Mouse (Mus musculus): ENCODE measurements at regions not wholly inside any gene's neighbourhood (a gene's known extent, or its start where the extent isn't known, plus 50 kb on each side); places are given as distances from the start of the nearest gene placed in this dataset.
A peak's percentile ranks its signal among the peaks of the same experiment; 100 is the strongest.

DNA sequence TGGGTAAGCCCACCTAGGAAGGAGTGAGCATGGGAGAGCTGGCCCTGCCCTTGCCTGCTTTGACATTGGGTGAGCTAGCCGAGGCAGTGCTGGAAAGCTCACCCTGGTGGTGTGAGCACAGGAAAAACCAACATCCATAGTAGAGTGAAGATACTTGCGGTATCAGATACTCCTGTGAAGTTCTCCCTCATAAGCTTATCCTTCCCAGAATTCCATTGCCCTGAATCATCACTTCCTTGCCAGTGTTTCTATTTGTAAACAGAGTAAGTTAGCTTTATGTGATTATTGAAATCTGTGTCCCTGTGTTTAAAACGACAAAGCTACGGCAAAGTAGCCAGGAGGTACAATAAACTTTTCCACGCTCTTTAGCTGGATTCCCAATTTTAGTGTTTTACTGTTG lies 93.9 kb upstream of the Cd93 start:
- ATAC-seq (ENCODE audit: low read depth) = no peak
- Histone ChIP-seq H3K4me3 (ENCODE audit: low read length) (no peak overlapping the region), H3K27ac (ENCODE audit: low read length) (no peak overlapping the region), H3K36me3 (ENCODE audit: control insufficient read depth, insufficient read depth, low read length) (no peaks in the 10 kb centered on the region), H3K9me3 (ENCODE audit: control insufficient read depth, low read length) (no peaks in the 10 kb centered on the region), H3K9ac (ENCODE audit: low read length) (no peak overlapping the region), H3K4me1 (replicated peaks; ENCODE audit: control insufficient read depth, insufficient read depth, low read length) (peaks cover 4% of the 10 kb centered on the region; the same call in 1 of the 2 replicates), H3K27me3 (ENCODE audit: control insufficient read depth, insufficient read depth, low read depth, low read length) (no peaks in the 10 kb centered on the region), H3K4me2 (ENCODE audit: low read depth, low read length) (no peak overlapping the region)
- 76% methylated on average over 5 of the region's 5 CpGs for WGBS

DNA sequence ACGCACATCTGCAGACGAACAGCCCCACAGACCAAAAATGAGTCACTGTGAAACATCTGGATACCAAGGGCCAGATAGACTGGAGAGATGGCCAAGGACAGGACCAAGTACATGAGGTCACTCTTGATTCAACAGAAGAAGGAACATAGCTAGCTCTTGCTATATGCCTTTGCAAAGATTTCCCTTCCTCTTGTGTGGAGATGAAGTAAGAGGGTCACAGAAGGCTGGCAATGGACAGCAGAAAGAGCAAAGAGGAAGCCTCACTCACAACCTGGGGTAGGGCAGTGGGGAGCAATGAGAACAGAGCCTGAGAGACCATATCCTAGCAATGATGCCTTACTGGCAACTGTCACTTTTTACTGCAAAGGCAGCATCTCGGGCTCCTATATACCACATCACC lies 93.2 kb upstream of the Cd93 start:
- Histone ChIP-seq H3K4me3 (ENCODE audit: low read length) (no peak overlapping the region), H3K27me3 (ENCODE audit: control insufficient read depth, insufficient read depth, low read depth, low read length) (no peaks in the 10 kb centered on the region), H3K4me1 (replicated peaks; ENCODE audit: control insufficient read depth, insufficient read depth, low read length) (peaks cover 4% of the 10 kb centered on the region; the same call in 1 of the 2 replicates), H3K9ac (ENCODE audit: low read length) (no peak overlapping the region), H3K36me3 (ENCODE audit: control insufficient read depth, insufficient read depth, low read length) (no peaks in the 10 kb centered on the region), H3K9me3 (ENCODE audit: control insufficient read depth, low read length) (no peaks in the 10 kb centered on the region), H3K27ac (ENCODE audit: low read length) (no peak overlapping the region), H3K4me2 (ENCODE audit: low read depth, low read length) (no peak overlapping the region)
- WGBS = 87% methylated on average over 3 of the region's 3 CpGs
- no peak for ATAC-seq (ENCODE audit: low read depth)

DNA sequence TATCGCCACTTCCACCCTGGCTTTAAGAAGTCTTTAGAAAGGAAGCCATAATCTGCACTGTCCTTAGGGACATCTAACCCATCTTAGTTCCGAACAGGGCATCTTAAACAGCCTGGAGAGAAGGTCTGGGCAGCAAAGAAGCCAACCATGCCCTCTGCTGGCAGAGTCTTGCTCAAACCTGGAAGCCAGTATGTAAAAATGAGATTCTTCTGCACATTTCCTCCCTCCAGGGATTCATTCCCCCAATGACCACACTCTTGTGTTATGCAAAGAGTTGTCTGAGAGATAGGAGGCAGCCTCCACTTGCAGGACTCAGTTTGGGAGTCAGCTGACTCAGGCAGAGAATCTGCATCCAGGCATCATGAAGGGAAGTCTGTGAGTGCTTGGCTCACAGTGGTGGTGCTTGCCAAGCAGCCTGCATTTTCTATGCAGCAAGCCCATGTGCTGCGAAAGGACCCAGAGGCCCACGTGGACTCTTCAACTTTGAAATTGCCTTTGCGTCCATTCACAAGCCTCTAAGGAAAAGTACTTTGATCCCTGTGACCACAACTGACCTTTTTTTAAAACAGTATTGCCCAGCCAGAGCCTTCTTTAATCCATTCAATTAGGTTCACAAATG lies 92.3 kb upstream of the Cd93 start:
- WGBS = 56% methylated on average over 5 of the region's 5 CpGs
- peak; percentile 74 for ATAC-seq (ENCODE audit: low read depth)
- no peaks in the 10 kb centered on the region for H3K9me3 ChIP-seq (ENCODE audit: control insufficient read depth, low read length)
- H3K4me1 ChIP-seq (replicated peaks; ENCODE audit: control insufficient read depth, insufficient read depth, low read length) = peaks cover 4% of the 10 kb centered on the region; the same call in 1 of the 2 replicates
- no peak overlapping the region for H3K9ac ChIP-seq (ENCODE audit: low read length)
- H3K4me2 ChIP-seq (ENCODE audit: low read depth, low read length) = no peak overlapping the region
- H3K27me3 ChIP-seq (ENCODE audit: control insufficient read depth, insufficient read depth, low read depth, low read length) = no peaks in the 10 kb centered on the region
- H3K4me3 ChIP-seq (ENCODE audit: low read length) = no peak overlapping the region
- no peak overlapping the region for H3K27ac ChIP-seq (ENCODE audit: low read length)
- no peaks in the 10 kb centered on the region for H3K36me3 ChIP-seq (ENCODE audit: control insufficient read depth, insufficient read depth, low read length)

DNA sequence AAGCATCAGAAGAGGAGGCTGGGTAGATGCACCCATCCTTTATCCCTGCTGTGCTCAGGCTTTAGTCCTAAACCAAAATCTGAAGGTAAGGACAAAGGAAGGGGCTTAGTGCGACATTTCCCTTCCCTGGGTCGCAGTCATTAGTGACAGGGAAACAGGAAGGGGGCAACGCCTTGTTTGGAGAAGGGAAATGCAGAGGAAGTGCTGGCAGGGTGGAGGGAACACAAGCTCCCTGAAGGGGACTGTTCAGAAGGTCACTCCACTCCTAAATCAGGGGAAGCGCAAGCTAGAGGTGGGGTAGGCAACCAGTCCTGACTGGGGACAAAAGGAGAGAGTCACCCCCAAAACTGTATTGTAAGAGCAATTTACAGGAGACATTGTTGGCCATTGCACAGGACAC lies 88.7 kb upstream of the Cd93 start:
- no peaks in the 10 kb centered on the region for H3K9me3 ChIP-seq (ENCODE audit: control insufficient read depth, low read length)
- WGBS = 65% methylated on average over 4 of the region's 4 CpGs
- H3K27me3 ChIP-seq (ENCODE audit: control insufficient read depth, insufficient read depth, low read depth, low read length) = no peaks in the 10 kb centered on the region
- no peak overlapping the region for H3K4me2 ChIP-seq (ENCODE audit: low read depth, low read length)
- H3K27ac ChIP-seq (ENCODE audit: low read length) = peak overlapping the region; percentile 20; the same call in 1 of the 2 replicates
- H3K36me3 ChIP-seq (ENCODE audit: control insufficient read depth, insufficient read depth, low read length) = no peaks in the 10 kb centered on the region
- ATAC-seq (ENCODE audit: low read depth) = peak; percentile 39; the same call in 1 of the 2 replicates
- H3K4me3 ChIP-seq (ENCODE audit: low read length) = no peak overlapping the region
- no peak overlapping the region for H3K9ac ChIP-seq (ENCODE audit: low read length)
- no peaks in the 10 kb centered on the region for H3K4me1 ChIP-seq (replicated peaks; ENCODE audit: control insufficient read depth, insufficient read depth, low read length)

DNA sequence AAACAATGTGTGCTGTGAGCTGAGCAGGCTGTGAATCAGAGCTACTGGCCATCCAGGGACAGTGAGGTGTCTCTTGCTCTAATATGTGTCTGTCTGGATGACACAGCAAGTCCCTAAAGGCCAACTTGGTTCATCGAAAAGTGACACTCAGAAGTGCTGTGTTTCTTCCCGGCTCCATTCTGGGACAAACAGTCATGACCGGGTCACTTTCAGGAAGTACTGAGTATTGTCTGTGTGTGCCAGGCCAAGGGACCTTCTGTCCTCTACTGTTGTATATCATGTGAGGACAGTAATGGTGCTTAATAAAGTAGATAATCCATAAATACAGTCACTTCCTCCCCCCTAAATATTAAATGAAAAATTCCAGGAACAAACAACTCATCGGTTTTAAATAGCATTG lies 87.2 kb upstream of the Cd93 start:
- H3K36me3 ChIP-seq (ENCODE audit: control insufficient read depth, insufficient read depth, low read length) = no peaks in the 10 kb centered on the region
- no peaks in the 10 kb centered on the region for H3K27me3 ChIP-seq (ENCODE audit: control insufficient read depth, insufficient read depth, low read depth, low read length)
- no peaks in the 10 kb centered on the region for H3K9me3 ChIP-seq (ENCODE audit: control insufficient read depth, low read length)
- H3K4me3 ChIP-seq (ENCODE audit: low read length) = no peak overlapping the region
- H3K4me1 ChIP-seq (replicated peaks; ENCODE audit: control insufficient read depth, insufficient read depth, low read length) = no peaks in the 10 kb centered on the region
- H3K9ac ChIP-seq (ENCODE audit: low read length) = no peak overlapping the region
- H3K27ac ChIP-seq (ENCODE audit: low read length) = no peak overlapping the region
- H3K4me2 ChIP-seq (ENCODE audit: low read depth, low read length) = no peak overlapping the region
- WGBS = 52% methylated on average over 4 of the region's 4 CpGs
- no peak for ATAC-seq (ENCODE audit: low read depth)

- Histone ChIP-seq H3K4me3 (ENCODE audit: low read length) (no peak overlapping the region), H3K4me1 (replicated peaks; ENCODE audit: control insufficient read depth, insufficient read depth, low read length) (no peaks in the 10 kb centered on the region), H3K4me2 (ENCODE audit: low read depth, low read length) (no peak overlapping the region), H3K27ac (ENCODE audit: low read length) (no peak overlapping the region), H3K9ac (ENCODE audit: low read length) (no peak overlapping the region), H3K9me3 (ENCODE audit: control insufficient read depth, low read length) (no peaks in the 10 kb centered on the region), H3K27me3 (ENCODE audit: control insufficient read depth, insufficient read depth, low read depth, low read length) (no peaks in the 10 kb centered on the region), H3K36me3 (ENCODE audit: control insufficient read depth, insufficient read depth, low read length) (no peaks in the 10 kb centered on the region)
- no peak for ATAC-seq (ENCODE audit: low read depth)
- WGBS = 42% methylated on average over 2 of the region's 2 CpGs
Observed at GRCm38 (mm10) chr2:148529900-148530299, 86.5 kb upstream of the Cd93 start.

DNA sequence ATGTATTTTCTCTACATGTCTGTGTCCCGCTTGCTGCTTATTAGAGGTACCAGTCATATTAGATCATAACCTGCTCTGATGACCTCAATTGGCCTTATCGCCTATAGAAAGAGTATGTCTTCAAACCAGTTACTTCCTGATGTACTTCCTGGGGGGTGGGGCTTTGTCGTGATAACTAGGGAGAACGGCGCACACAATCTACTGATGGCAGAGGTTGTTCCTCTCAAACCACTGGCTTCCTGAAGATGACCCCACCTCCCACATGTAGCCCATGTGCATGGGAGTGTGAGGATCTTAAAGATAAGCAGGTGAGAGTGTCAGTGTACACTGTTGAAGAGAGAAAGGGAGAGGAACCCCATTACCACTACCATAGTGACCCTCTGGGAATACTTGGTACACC lies 84.4 kb upstream of the Cd93 start:
- Histone ChIP-seq H3K9ac (ENCODE audit: low read length) (no peak overlapping the region), H3K27me3 (ENCODE audit: control insufficient read depth, insufficient read depth, low read depth, low read length) (no peaks in the 10 kb centered on the region), H3K4me2 (ENCODE audit: low read depth, low read length) (no peak overlapping the region), H3K9me3 (ENCODE audit: control insufficient read depth, low read length) (no peaks in the 10 kb centered on the region), H3K27ac (ENCODE audit: low read length) (no peak overlapping the region), H3K36me3 (ENCODE audit: control insufficient read depth, insufficient read depth, low read length) (no peaks in the 10 kb centered on the region), H3K4me1 (replicated peaks; ENCODE audit: control insufficient read depth, insufficient read depth, low read length) (peaks cover 3% of the 10 kb centered on the region; the same call in 1 of the 2 replicates), H3K4me3 (ENCODE audit: low read length) (no peak overlapping the region)
- no peak for ATAC-seq (ENCODE audit: low read depth)
- 78% methylated on average over 5 of the region's 5 CpGs for WGBS

GRCm38 (mm10) chr2:148525496-148525895 lies 82.1 kb upstream of the Cd93 start:
- no peak for ATAC-seq (ENCODE audit: low read depth)
- 89% methylated on average over 6 of the region's 6 CpGs for WGBS
- Histone ChIP-seq H3K36me3 (ENCODE audit: control insufficient read depth, insufficient read depth, low read length) (no peaks in the 10 kb centered on the region), H3K9me3 (ENCODE audit: control insufficient read depth, low read length) (no peaks in the 10 kb centered on the region), H3K4me1 (replicated peaks; ENCODE audit: control insufficient read depth, insufficient read depth, low read length) (peaks cover 11% of the 10 kb centered on the region), H3K9ac (ENCODE audit: low read length) (no peak overlapping the region), H3K4me3 (ENCODE audit: low read length) (no peak overlapping the region), H3K4me2 (ENCODE audit: low read depth, low read length) (no peak overlapping the region), H3K27ac (ENCODE audit: low read length) (no peak overlapping the region), H3K27me3 (ENCODE audit: control insufficient read depth, insufficient read depth, low read depth, low read length) (no peaks in the 10 kb centered on the region)

GRCm38 (mm10) chr2:148523401-148523800 lies 80.0 kb upstream of the Cd93 start:
- H3K4me2 ChIP-seq (ENCODE audit: low read depth, low read length) = no peak overlapping the region
- no peaks in the 10 kb centered on the region for H3K27me3 ChIP-seq (ENCODE audit: control insufficient read depth, insufficient read depth, low read depth, low read length)
- H3K27ac ChIP-seq (ENCODE audit: low read length) = no peak overlapping the region
- 75% methylated on average over 3 of the region's 3 CpGs for WGBS
- H3K36me3 ChIP-seq (ENCODE audit: control insufficient read depth, insufficient read depth, low read length) = no peaks in the 10 kb centered on the region
- H3K4me3 ChIP-seq (ENCODE audit: low read length) = no peak overlapping the region
- ATAC-seq (ENCODE audit: low read depth) = no peak
- H3K9me3 ChIP-seq (ENCODE audit: control insufficient read depth, low read length) = no peaks in the 10 kb centered on the region
- no peak overlapping the region for H3K9ac ChIP-seq (ENCODE audit: low read length)
- peaks cover 21% of the 10 kb centered on the region for H3K4me1 ChIP-seq (replicated peaks; ENCODE audit: control insufficient read depth, insufficient read depth, low read length)

DNA sequence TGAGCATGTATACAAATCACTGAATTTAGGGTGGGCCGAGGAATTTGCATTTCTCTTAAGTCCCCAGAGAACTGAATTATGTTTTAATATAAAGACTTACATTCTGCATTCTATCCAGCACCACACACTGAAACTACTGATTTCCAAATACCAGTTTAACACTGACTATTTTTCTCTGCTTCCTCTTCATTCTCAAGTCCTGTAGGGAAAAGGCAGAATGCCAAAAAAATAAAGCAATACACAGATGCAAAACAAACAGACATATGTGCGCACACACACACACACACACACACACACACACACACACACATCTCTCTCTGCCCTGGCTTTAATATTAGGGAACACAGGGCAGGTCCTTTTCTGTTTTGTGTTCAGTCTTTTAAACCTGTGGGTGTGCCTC lies 79.6 kb upstream of the Cd93 start:
- Histone ChIP-seq H3K9ac (ENCODE audit: low read length) (no peak overlapping the region), H3K4me3 (ENCODE audit: low read length) (no peak overlapping the region), H3K4me1 (replicated peaks; ENCODE audit: control insufficient read depth, insufficient read depth, low read length) (peaks cover 21% of the 10 kb centered on the region), H3K36me3 (ENCODE audit: control insufficient read depth, insufficient read depth, low read length) (no peaks in the 10 kb centered on the region), H3K4me2 (ENCODE audit: low read depth, low read length) (no peak overlapping the region), H3K27ac (ENCODE audit: low read length) (peak overlapping the region; percentile 64; the same call in 1 of the 2 replicates), H3K27me3 (ENCODE audit: control insufficient read depth, insufficient read depth, low read depth, low read length) (no peaks in the 10 kb centered on the region), H3K9me3 (ENCODE audit: control insufficient read depth, low read length) (no peaks in the 10 kb centered on the region)
- peak; percentile 34; the same call in 1 of the 2 replicates for ATAC-seq (ENCODE audit: low read depth)
- WGBS = 44% methylated on average over 2 of the region's 2 CpGs
